Mouse (Mus musculus) hindbrain, embryonic 15.5 days (tissue): Measurements from ENCODE around the gene Arfgap3. TPM values are rescaled to one million over a fixed set of nuclear protein-coding genes. Genes with fewer than 3 reads are reported as not detected.

ENCODE experiments used
- ATAC-seq: fragments of 200-750 bp; cut with Nextera tagmentation; 2 replicates; pipeline ENCODE4 v1.8.0; 2017; ENCODE audit warnings: low read depth, moderate number of reproducible peaks, moderate TSS enrichment; ENCODE audit not compliant: low FRiP score
- H3K27ac ChIP-seq: fragments of 300-500 bp; sonication (generic); replicated peaks from 2 replicates; pipeline ENCODE4 v1.5.1; 2015; ENCODE audit warnings: mild to moderate bottlenecking, inconsistent platforms
- H3K27me3 ChIP-seq: fragments of 300-500 bp; sonication (generic); 2 replicates; pipeline ENCODE4 v1.6.1; 2015; ENCODE audit warnings: control low read depth, inconsistent platforms
- H3K36me3 ChIP-seq: fragments of 300-500 bp; sonication (generic); 2 replicates; pipeline ENCODE4 v1.6.1; 2015; ENCODE audit warnings: control low read depth, inconsistent platforms
- H3K4me1 ChIP-seq: fragments of 300-500 bp; sonication (generic); replicated peaks from 2 replicates; pipeline ENCODE4 v1.6.1; 2015; ENCODE audit warnings: control low read depth, inconsistent platforms
- H3K4me2 ChIP-seq: fragments of 300-500 bp; sonication (generic); 2 replicates; pipeline ENCODE4 v1.6.1; 2015; ENCODE audit warnings: moderate library complexity, mild to moderate bottlenecking, inconsistent platforms
- H3K4me3 ChIP-seq: fragments of 300-500 bp; sonication (generic); 2 replicates; pipeline ENCODE4 v1.5.1; 2015; ENCODE audit warnings: mild to moderate bottlenecking, inconsistent platforms
- H3K9ac ChIP-seq: fragments of 300-500 bp; sonication (generic); 2 replicates; pipeline ENCODE4 v1.6.1; 2015; ENCODE audit warnings: inconsistent platforms
- H3K9me3 ChIP-seq: fragments of 300-500 bp; sonication (generic); 2 replicates; pipeline ENCODE4 v1.6.1; 2016; ENCODE audit warnings: control low read depth, inconsistent platforms
- WGBS: fragments of 180-500 bp; shearing (Covaris S2); methylation state at CpG from one replicate; pipeline ENCODE4 v1.1.7; 2015; 5-methylcytosine and 5-hydroxymethylcytosine counted together
- polyA plus RNA-seq: library from polyadenylated mRNA; unstranded; fragments of >200 nt; fragmentation: Nextera tagmentation; extraction: Ambion mirVana; gene quantifications from 2 replicates; pipeline ENCODE4 v1.2.1, GENCODE M21; 2015

The Arfgap3 gene
- polyA plus RNA-seq, 1 experiment from 2014 or later = 41.5 TPM

- no peak overlapping the region for H3K4me3 ChIP-seq
- H3K36me3 ChIP-seq = no peaks in the 10 kb centered on the region
- no peak overlapping the region for H3K9ac ChIP-seq
- no peaks in the 10 kb centered on the region for H3K4me1 ChIP-seq
- H3K27me3 ChIP-seq = no peaks in the 10 kb centered on the region
- no peak overlapping the region for H3K4me2 ChIP-seq
- no peak overlapping the region for H3K27ac ChIP-seq
- no peaks in the 10 kb centered on the region for H3K9me3 ChIP-seq
- no peak for ATAC-seq
- WGBS = 80% methylated on average over 5 of the region's 5 CpGs
Measured at GRCm38 (mm10) chr15:83263405-83263804, 86.6 kb downstream of the Arfgap3 start.

GRCm38 (mm10) chr15:83257906-83258305 is 92.1 kb downstream of the Arfgap3 start:
- 68% methylated on average over 13 of the region's 13 CpGs for WGBS
- H3K4me2 ChIP-seq = no peak overlapping the region
- ATAC-seq = no peak
- H3K36me3 ChIP-seq = no peaks in the 10 kb centered on the region
- 0 out of 2 replicates have a peak, but pooled peaks cover 2% of the 10 kb centered on the region for H3K27me3 ChIP-seq
- no peak overlapping the region for H3K27ac ChIP-seq
- no peak overlapping the region for H3K9ac ChIP-seq
- no peaks in the 10 kb centered on the region for H3K9me3 ChIP-seq
- no peak overlapping the region for H3K4me3 ChIP-seq
- H3K4me1 ChIP-seq = no peaks in the 10 kb centered on the region

GRCm38 (mm10) chr15:83256491-83256890 is 93.6 kb downstream of the Arfgap3 start:
- 80% methylated on average over 4 of the region's 4 CpGs for WGBS
- ATAC-seq = no peak
- Histone ChIP-seq H3K9ac (no peak overlapping the region), H3K4me2 (no peak overlapping the region), H3K4me1 (peaks cover 3% of the 10 kb centered on the region), H3K36me3 (no peaks in the 10 kb centered on the region), H3K9me3 (no peaks in the 10 kb centered on the region), H3K27ac (no peak overlapping the region), H3K4me3 (no peak overlapping the region), H3K27me3 (peaks cover 16% of the 10 kb centered on the region)

- Histone ChIP-seq H3K27me3 (peaks cover 22% of the 10 kb centered on the region), H3K9me3 (no peaks in the 10 kb centered on the region), H3K36me3 (no peaks in the 10 kb centered on the region), H3K9ac (no peak overlapping the region), H3K27ac (no peak overlapping the region), H3K4me3 (no peak overlapping the region), H3K4me2 (no peak overlapping the region), H3K4me1 (peaks cover 8% of the 10 kb centered on the region)
- WGBS = 85% methylated on average over 7 of the region's 7 CpGs
- no peak for ATAC-seq
Measured at GRCm38 (mm10) chr15:83255944-83256343, 94.1 kb downstream of the Arfgap3 start.

GRCm38 (mm10) chr15:83255191-83255782 is 94.8 kb downstream of the Arfgap3 start:
- H3K4me2 ChIP-seq = no peak overlapping the region
- H3K4me3 ChIP-seq = no peak overlapping the region
- no peak overlapping the region for H3K9ac ChIP-seq
- H3K9me3 ChIP-seq = no peaks in the 10 kb centered on the region
- peaks cover 13% of the 10 kb centered on the region for H3K4me1 ChIP-seq
- no peaks in the 10 kb centered on the region for H3K36me3 ChIP-seq
- no peak overlapping the region for H3K27ac ChIP-seq
- WGBS = 91% methylated on average over 4 of the region's 4 CpGs
- no peak for ATAC-seq
- H3K27me3 ChIP-seq = peaks cover 28% of the 10 kb centered on the region

- ATAC-seq = no peak
- Histone ChIP-seq H3K4me1 (peaks cover 13% of the 10 kb centered on the region), H3K27ac (no peak overlapping the region), H3K36me3 (no peaks in the 10 kb centered on the region), H3K9ac (no peak overlapping the region), H3K4me3 (no peak overlapping the region), H3K27me3 (peaks cover 33% of the 10 kb centered on the region), H3K9me3 (no peaks in the 10 kb centered on the region), H3K4me2 (no peak overlapping the region)
- WGBS = 77% methylated on average over 10 of the region's 10 CpGs
Measured at GRCm38 (mm10) chr15:83254372-83255070, 95.5 kb downstream of the Arfgap3 start.

- Histone ChIP-seq H3K4me1 (peaks cover 13% of the 10 kb centered on the region), H3K9ac (no peak overlapping the region), H3K27me3 (peaks cover 34% of the 10 kb centered on the region), H3K27ac (no peak overlapping the region), H3K36me3 (no peaks in the 10 kb centered on the region), H3K4me3 (peak overlapping the region; percentile 48; the same call in 1 of the 2 replicates), H3K4me2 (0 out of 2 replicates have a peak overlapping the region, but pooled peaks have one; percentile 96), H3K9me3 (no peaks in the 10 kb centered on the region)
- WGBS = 63% methylated on average over 14 of the region's 14 CpGs
- no peak for ATAC-seq
Measured at GRCm38 (mm10) chr15:83252060-83252459, 98.0 kb downstream of the Arfgap3 start.

- no peaks in the 10 kb centered on the region for H3K9me3 ChIP-seq
- no peak within 1 kb of the TSS for H3K27ac ChIP-seq
- no peak for ATAC-seq
- H3K9ac ChIP-seq = peak within 1 kb of the TSS; percentile 43
- no peaks in the 10 kb centered on the region for H3K36me3 ChIP-seq
- peaks cover 34% of the 10 kb centered on the region for H3K27me3 ChIP-seq
- H3K4me2 ChIP-seq = peak within 1 kb of the TSS; percentile 96
- H3K4me3 ChIP-seq = peak within 1 kb of the TSS; percentile 48
- 2% methylated on average over 66 of the region's 66 CpGs for WGBS
- H3K4me1 ChIP-seq = peaks cover 13% of the 10 kb centered on the region
Measured at GRCm38 (mm10) chr15:83251176-83252004, 98.7 kb downstream of the Arfgap3 start, which contains the start of gene A4galt. TSS of gene A4galt (minus strand) at chr15:83251774.

GRCm38 (mm10) chr15:83250651-83251175 is 99.3 kb downstream of the Arfgap3 start:
- Histone ChIP-seq H3K27ac (no peak overlapping the region), H3K4me1 (peaks cover 13% of the 10 kb centered on the region), H3K36me3 (no peaks in the 10 kb centered on the region), H3K27me3 (peaks cover 34% of the 10 kb centered on the region), H3K9me3 (no peaks in the 10 kb centered on the region), H3K9ac (peak overlapping the region; percentile 43), H3K4me3 (peak overlapping the region; percentile 48), H3K4me2 (peak overlapping the region; percentile 96)
- ATAC-seq = no peak
- WGBS = under 1% methylated on average over 20 of the region's 20 CpGs
